Mouse (Mus musculus): ENCODE measurements around the gene Ccdc85c. TPM values are rescaled to one million over a fixed set of nuclear protein-coding genes. Genes with fewer than 3 reads are reported as not detected.

The Ccdc85c gene
- total RNA-seq, 2 experiments from 2014 or later, result 36.4 to 40.9 TPM

Other genes starting within 250 kb of the Ccdc85c start
- 10 to 100 TPM; 82.0 to 89.7 TPM for gene Setd3, start 96.1 kb downstream of the Ccdc85c start, total RNA-seq (2021)
- 10 to 100 TPM; 28.0 to 28.9 TPM for gene Ccnk, start 95.8 kb downstream of the Ccdc85c start, total RNA-seq (2021)
- 1 to 10 TPM in 1 of 2 experiments, under 1 TPM in 1; 0.95 to 1.7 TPM for gene Hhipl1, start 30.8 kb upstream of the Ccdc85c start, total RNA-seq (2021)
- gene Cyp46a1, start 59.0 kb upstream of the Ccdc85c start, total RNA-seq (2021), result under 1 TPM; 0.31 to 0.36 TPM
- gene Eml1, start 95.5 kb upstream of the Ccdc85c start, total RNA-seq (2021), result 10 to 100 TPM; 76.4 to 78.6 TPM